Mouse (Mus musculus) CH12.LX (cell line): ENCODE results near the gene Capn11. TPM values are rescaled to one million over a fixed set of nuclear protein-coding genes. Genes with fewer than 3 reads are reported as not detected.

ENCODE experiments used
- DNase-seq: peaks from one replicate; pipeline ENCODE4 v3.0.0-alpha.2; 2013; ENCODE audit errors: extremely low read depth
- H3K27ac ChIP-seq: 2 replicates; pipeline ENCODE4 v1.5.1; 2012; ENCODE audit warnings: low read depth, mild to moderate bottlenecking, control low read depth, moderate library complexity; ENCODE audit not compliant: insufficient read depth
- H3K27me3 ChIP-seq: replicated peaks from 2 replicates; pipeline ENCODE3; 2012; ENCODE audit warnings: inconsistent platforms
- H3K36me3 ChIP-seq, 2 experiments: replicated peaks in 1 of 2; 2 replicates each; pipeline versions ENCODE3 to v1.6.1; 2012; ENCODE audit warnings: inconsistent platforms in 1 of 2, low read length in 1 of 2, mild to moderate bottlenecking in 1 of 2, mixed read lengths in 1 of 2, moderate library complexity in 1 of 2; ENCODE audit not compliant: control insufficient read depth in 1 of 2, insufficient read depth in 1 of 2
- H3K4me1 ChIP-seq, 2 experiments: 2 replicates each; pipeline ENCODE4 v1.6.1; 2012; ENCODE audit warnings: inconsistent platforms in 1 of 2, moderate library complexity in 1 of 2; ENCODE audit not compliant: insufficient read depth in 2 of 2, control insufficient read depth in 1 of 2
- H3K4me2 ChIP-seq: 2 replicates; pipeline ENCODE4 v1.6.1; 2012; ENCODE audit warnings: low read depth, mild to moderate bottlenecking, control low read depth; ENCODE audit not compliant: poor library complexity, insufficient read depth, severe bottlenecking
- H3K4me3 ChIP-seq, 3 experiments: fragments of 150-350 bp in 1 of 3; sonication (generic) in 1 of 3; replicated peaks in 1 of 3; 2 replicates each; pipeline versions ENCODE3 to v1.5.1; 2011 to 2012; ENCODE audit warnings: low read depth in 2 of 3, low read length in 2 of 3, mild to moderate bottlenecking in 2 of 3, moderate library complexity in 2 of 3, control low read depth in 1 of 3, improper control_type of control experiment in 1 of 3, inconsistent platforms in 1 of 3, mixed read lengths in 1 of 3; ENCODE audit not compliant: poor library complexity in 1 of 3
- H3K79me2 ChIP-seq: replicated peaks from 2 replicates; pipeline ENCODE4 v1.6.1; 2012; ENCODE audit warnings: mild to moderate bottlenecking, moderate library complexity; ENCODE audit not compliant: control insufficient read depth, poor library complexity, insufficient read depth, severe bottlenecking; ENCODE audit errors: extremely low read depth
- H3K9ac ChIP-seq: 2 replicates; pipeline ENCODE4 v1.6.1; 2012; ENCODE audit warnings: low read depth, mild to moderate bottlenecking, control low read depth, moderate library complexity; ENCODE audit not compliant: insufficient read depth
- H3K9me3 ChIP-seq: replicated peaks from 2 replicates; pipeline ENCODE3; 2012; ENCODE audit warnings: low read length, inconsistent platforms, mixed read lengths
- CTCF ChIP-seq, 2 experiments: IDR thresholded peaks in 1 of 2; conservative IDR thresholded peaks in 1 of 2; 2 replicates each; pipeline ENCODE4 v1.5.1; 2011 to 2012; ENCODE audit warnings: low read depth in 2 of 2, low read length in 2 of 2, improper control_type of control experiment in 1 of 2, inconsistent platforms in 1 of 2, mild to moderate bottlenecking in 1 of 2, moderate library complexity in 1 of 2
- EP300 ChIP-seq: IDR thresholded peaks from 2 replicates; pipeline ENCODE4 v1.6.1; 2011; ENCODE audit warnings: low read length, improper control_type of control experiment
- HCFC1 ChIP-seq: IDR thresholded peaks from 2 replicates; pipeline ENCODE4 v1.6.1; 2012; ENCODE audit warnings: low read depth, mild to moderate bottlenecking, inconsistent platforms, low read length, improper control_type of control experiment
- IRF4 ChIP-seq: IDR thresholded peaks from 2 replicates; pipeline ENCODE4 v1.6.1; 2014; ENCODE audit warnings: low read depth, mild to moderate bottlenecking, inconsistent platforms, low read length, improper control_type of control experiment
- JUN ChIP-seq: IDR thresholded peaks from 2 replicates; pipeline ENCODE4 v1.6.1; 2011; ENCODE audit warnings: low read depth, mild to moderate bottlenecking, low read length, improper control_type of control experiment, moderate library complexity; ENCODE audit not compliant: insufficient read depth
- MAZ ChIP-seq: IDR thresholded peaks from 2 replicates; pipeline ENCODE4 v1.6.1; 2012; ENCODE audit warnings: low read depth, mild to moderate bottlenecking, inconsistent platforms, low read length, improper control_type of control experiment, moderate library complexity
- MXI1 ChIP-seq: IDR thresholded peaks from 2 replicates; pipeline ENCODE4 v1.6.1; 2011; ENCODE audit warnings: mild to moderate bottlenecking, low read depth, low read length, improper control_type of control experiment
- MYC ChIP-seq: IDR thresholded peaks from 2 replicates; pipeline ENCODE4 v1.6.1; 2011; ENCODE audit warnings: low read depth, mild to moderate bottlenecking, improper control_type of control experiment, low read length
- NRF1 ChIP-seq: IDR thresholded peaks from 2 replicates; pipeline ENCODE4 v1.6.1; 2014; ENCODE audit warnings: low read depth, mild to moderate bottlenecking, inconsistent platforms, low read length, improper control_type of control experiment, moderate library complexity
- PAX5 ChIP-seq: IDR thresholded peaks from 2 replicates; pipeline ENCODE4 v1.6.1; 2012; ENCODE audit warnings: low read length, inconsistent platforms, mixed read lengths
- POLR2AphosphoS2 ChIP-seq: IDR thresholded peaks from 2 replicates; pipeline ENCODE4 v1.6.1; 2011; ENCODE audit warnings: low read depth, low read length, improper control_type of control experiment
- RAD21 ChIP-seq: IDR thresholded peaks from 2 replicates; pipeline ENCODE4 v1.6.1; 2011; ENCODE audit warnings: low read depth, mild to moderate bottlenecking, low read length, improper control_type of control experiment, moderate library complexity
- RCOR1 ChIP-seq: conservative IDR thresholded peaks from 2 replicates; pipeline ENCODE4 v1.6.1; 2012; ENCODE audit warnings: low read depth, mild to moderate bottlenecking, inconsistent platforms, low read length, improper control_type of control experiment
- SMC3 ChIP-seq: IDR thresholded peaks from 2 replicates; pipeline ENCODE4 v1.6.1; 2011; ENCODE audit warnings: low read depth, low read length, improper control_type of control experiment
- TCF12 ChIP-seq: IDR thresholded peaks from 2 replicates; pipeline ENCODE4 v1.6.1; 2014; ENCODE audit warnings: low read depth, mild to moderate bottlenecking, inconsistent platforms, low read length, improper control_type of control experiment
- UBTF ChIP-seq: IDR thresholded peaks from 2 replicates; pipeline ENCODE4 v1.6.1; 2012; ENCODE audit warnings: low read depth, mild to moderate bottlenecking, inconsistent platforms, low read length, improper control_type of control experiment, moderate library complexity
- USF2 ChIP-seq: conservative IDR thresholded peaks from 2 replicates; pipeline ENCODE4 v1.6.1; 2011; ENCODE audit warnings: low read depth, low read length, improper control_type of control experiment
- ZMIZ1 ChIP-seq: IDR thresholded peaks from 2 replicates; pipeline ENCODE4 v1.6.1; 2012; ENCODE audit warnings: low read depth, mild to moderate bottlenecking, inconsistent platforms, low read length, improper control_type of control experiment
- ZNF384 ChIP-seq: IDR thresholded peaks from 2 replicates; pipeline ENCODE4 v1.6.1; 2012; ENCODE audit warnings: low read depth, low read length, improper control_type of control experiment, inconsistent platforms
- dilution Hi-C: fragments of 300-500 bp; cut with MboI; formaldehyde crosslinking; loops from 2 replicates; pipeline ENCODE4 v1.14.3; 2020; ENCODE audit warnings: low sequenced_read_pairs; ENCODE audit not compliant: extremely low pct_unique_long_range_greater_than_20kb, extremely low pct_ligation_motif_present
- in situ Hi-C: fragments of 300-500 bp; cut with MboI; formaldehyde crosslinking; loops from 3 replicates; pipeline ENCODE4 v1.14.3; 2019; ENCODE audit warnings: low sequenced_read_pairs, low pct_ligation_motif_present, low pct_unique_long_range_greater_than_20kb, mixed read lengths
- polyA plus RNA-seq: library from polyadenylated mRNA; unstranded; fragments of >175 nt; gene quantifications from 2 replicates; pipeline ENCODE4 v1.2.1, GENCODE M21; 2012; ENCODE audit warnings: low read depth; ENCODE audit not compliant: insufficient read length
- total RNA-seq, 2 experiments: library from RNA; depleted of rRNA; stranded (reverse); fragments of 300-350 nt in 1 of 2; fragments of >200 nt in 1 of 2; gene quantifications; 2 replicates each; pipeline ENCODE4 v1.2.3; 2012 to 2014

The Capn11 gene
- total and polyA plus RNA-seq, 3 experiments, result 0.09 TPM; not detected in 2

DNA sequence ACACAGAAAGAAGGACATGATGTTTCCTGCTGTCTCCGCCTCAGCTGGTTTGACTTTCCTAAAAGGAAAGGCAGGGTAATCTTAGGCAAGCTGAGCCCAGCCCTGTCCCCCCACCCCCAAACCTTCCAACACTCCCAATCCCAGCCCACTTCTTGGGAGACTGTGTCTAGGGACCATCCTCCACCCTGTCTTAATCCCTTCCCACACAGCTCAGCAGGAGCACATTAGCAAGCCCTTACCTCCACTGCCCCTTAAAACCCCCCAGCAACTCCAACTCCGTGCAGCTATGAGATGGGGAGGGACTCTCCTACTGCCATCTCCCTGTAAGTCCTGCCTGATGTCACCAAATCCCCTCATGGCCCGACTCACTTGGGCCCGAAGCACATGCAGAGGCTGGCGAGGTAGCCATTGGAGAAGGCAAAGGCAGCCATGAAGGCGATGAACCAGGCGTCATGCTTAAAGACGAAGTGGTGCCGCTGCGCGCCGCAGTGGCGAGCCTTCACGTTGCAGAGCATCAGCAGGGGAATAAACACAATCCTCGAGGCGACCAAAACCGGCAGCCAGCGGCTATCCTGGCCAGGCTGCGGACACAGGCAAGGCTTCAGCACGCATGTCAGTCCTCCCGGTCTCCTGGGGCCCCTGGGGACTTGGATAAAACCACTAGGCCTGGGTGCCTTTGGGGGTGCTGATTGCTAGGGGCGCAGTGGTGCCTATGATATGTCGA is 73.2 kb downstream of the Capn11 start:
- Histone ChIP-seq H3K9me3 (peaks cover 10% of the 10 kb centered on the region), H3K9ac (no peak overlapping the region), H3K27ac (no peak overlapping the region), H3K4me3 (no peak overlapping the region), H3K36me3 (peaks cover 30 to 64% of the 10 kb centered on the region in 2 experiments), H3K79me2 (no peaks in the 10 kb centered on the region), H3K4me1 (peaks cover 8 to 46% of the 10 kb centered on the region in 2 experiments), H3K27me3 (no peaks in the 10 kb centered on the region), H3K4me2 (no peak overlapping the region)
- in situ Hi-C loops (loop anchor here (5.0 kb wide), 2 partner anchors 41 to 131 kb away; no protein-coding TSS in a partner anchor), dilution Hi-C loops (no loop called here)
- TF ChIP-seq JUN (no peak), ZNF384 (no peak), HCFC1 (no peak), UBTF (no peak), MAZ (no peak), POLR2AphosphoS2 (no peak), NRF1 (no peak), IRF4 (no peak), PAX5 (no peak), EP300 (no peak)
- DNase-seq, result no peak

- peaks cover 8 to 48% of the 10 kb centered on the region in 2 experiments for H3K4me1 ChIP-seq
- peak; percentile 63 for DNase-seq
- no peaks in the 10 kb centered on the region for H3K79me2 ChIP-seq
- no peaks in the 10 kb centered on the region for H3K27me3 ChIP-seq
- H3K4me2 ChIP-seq, result no peak overlapping the region
- H3K4me3 ChIP-seq, result no peak overlapping the region
- peaks cover 10% of the 10 kb centered on the region for H3K9me3 ChIP-seq
- peaks cover 28 to 57% of the 10 kb centered on the region in 2 experiments for H3K36me3 ChIP-seq
- dilution Hi-C loops (no loop called here), in situ Hi-C loops (loop anchor here (5.0 kb wide), 2 partner anchors 42 to 132 kb away; no protein-coding TSS in a partner anchor)
- no peak overlapping the region for H3K27ac ChIP-seq
- TF ChIP-seq TCF12, result no peak
- no peak for TF ChIP-seq ZMIZ1
- TF ChIP-seq PAX5, result no peak
- TF ChIP-seq MXI1, result no peak
- no peak for TF ChIP-seq HCFC1
- TF ChIP-seq ZNF384, result no peak
- peak; percentile 73 to 89 for TF ChIP-seq CTCF (conservative IDR thresholded peaks at IDR 0.05 in 1 of 2, IDR thresholded peaks at IDR 0.05 in 1 of 2; ENCODE audit: low read depth in 2 of 2, low read length in 2 of 2)
- no peak for TF ChIP-seq RCOR1
- no peak for TF ChIP-seq EP300
- peak; percentile 77 for TF ChIP-seq RAD21
- no peak for TF ChIP-seq USF2
- TF ChIP-seq MYC, result no peak
- TF ChIP-seq SMC3, result peak; percentile 73
- no peak overlapping the region for H3K9ac ChIP-seq
Observed at GRCm38 (mm10) chr17:45584939-45585678, 74.0 kb downstream of the Capn11 start.
